Mouse (Mus musculus) adrenal gland, adult 18-20 months (tissue): ENCODE results near the gene Zbtb6. TPM values are rescaled to one million over a fixed set of nuclear protein-coding genes. Genes with fewer than 3 reads are reported as not detected.

Experiments
- DNase-seq, 2 experiments: peaks; one replicate each; pipeline ENCODE4 v3.0.0; 2021 to 2022; ENCODE audit warnings: low spot score in 2 of 2
- total RNA-seq, 2 experiments: library from RNA; stranded (reverse); gene quantifications; 1 replicate in 1 of 2; 2 replicates in 1 of 2; pipeline ENCODE4 v1.2.3; 2021

Zbtb6 gene
- total RNA-seq, 2 experiments from 2014 or later = 14.6 to 16.4 TPM

DNA sequence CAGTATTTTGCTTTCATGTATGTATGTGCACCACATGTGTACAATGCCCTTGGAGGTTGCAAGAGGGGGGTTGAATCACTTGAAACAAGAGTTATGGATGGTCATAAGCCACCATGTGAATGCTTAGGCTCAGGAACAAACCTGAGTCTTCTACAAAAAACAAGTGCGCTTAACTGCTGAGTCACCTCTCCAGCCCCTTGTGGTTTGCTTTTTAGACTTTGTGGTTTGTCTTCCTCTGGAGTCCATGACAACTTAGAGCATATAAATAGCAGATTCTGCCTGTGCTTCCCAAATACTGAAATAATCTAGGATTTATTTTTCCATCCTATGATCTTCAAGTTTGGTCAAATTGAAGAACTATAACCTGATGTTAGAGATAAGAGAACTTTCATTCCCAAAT, 67.0 kb downstream of the Zbtb6 start:
- no peak for DNase-seq

Other genes with a start within 250 kb of the Zbtb6 start
- gene Olfr366, start 231.6 kb downstream of the Zbtb6 start, total RNA-seq = not detected
- gene Olfr368, start 116.7 kb downstream of the Zbtb6 start, total RNA-seq = not detected
- gene Pdcl, start 83.8 kb downstream of the Zbtb6 start, total RNA-seq = 10 to 100 TPM; 28.4 to 36.1 TPM
- gene Rc3h2, start 20.3 kb downstream of the Zbtb6 start, total RNA-seq = 10 to 100 TPM; 37.7 to 38.1 TPM
- 10 to 100 TPM in 1 of 2 experiments, 1 to 10 TPM in 1; 9.4 to 10.9 TPM for gene Zbtb26, start within 50 bp of the Zbtb6 start, total RNA-seq
- gene Rabgap1, start 108 bp upstream of the Zbtb6 start, total RNA-seq = 10 to 100 TPM; 42.3 to 51.4 TPM
- gene Gpr21, start 73.2 kb upstream of the Zbtb6 start, total RNA-seq = under 1 TPM; 0.80 to 0.89 TPM